Mouse (Mus musculus) lung, embryonic 14.5 days (tissue): Measurements from ENCODE around the gene Rbm19. TPM values are rescaled to one million over a fixed set of nuclear protein-coding genes. Genes with fewer than 3 reads are reported as not detected.

Experiments used
- ATAC-seq: fragments of 200-750 bp; cut with Nextera tagmentation; 2 replicates; pipeline ENCODE4 v1.8.0; 2017; ENCODE audit warnings: mild to moderate bottlenecking, moderate TSS enrichment, moderate library complexity; ENCODE audit not compliant: insufficient read depth
- DNase-seq: peaks from one replicate; pipeline ENCODE4 v3.0.0-alpha.2; 2015
- H3K27ac ChIP-seq: fragments of 300-500 bp; sonication (generic); 2 replicates; pipeline ENCODE4 v1.5.1; 2014; ENCODE audit warnings: low read depth, mild to moderate bottlenecking, moderate library complexity
- H3K27me3 ChIP-seq: fragments of 300-500 bp; sonication (generic); 2 replicates; pipeline ENCODE4 v1.6.1; 2014; ENCODE audit warnings: low read length, control low read depth; ENCODE audit not compliant: insufficient read depth
- H3K36me3 ChIP-seq: fragments of 300-500 bp; sonication (generic); 2 replicates; pipeline ENCODE4 v1.6.1; 2014; ENCODE audit warnings: control low read depth; ENCODE audit not compliant: insufficient read depth
- H3K4me1 ChIP-seq: fragments of 300-500 bp; sonication (generic); 2 replicates; pipeline ENCODE4 v1.6.1; 2014; ENCODE audit warnings: antibody characterized with exemption, control low read depth; ENCODE audit not compliant: insufficient read depth
- H3K4me2 ChIP-seq: fragments of 300-500 bp; sonication (generic); 2 replicates; pipeline ENCODE4 v1.6.1; 2014; ENCODE audit warnings: mild to moderate bottlenecking
- H3K4me3 ChIP-seq: fragments of 300-500 bp; sonication (generic); 2 replicates; pipeline ENCODE4 v1.5.1; 2014; ENCODE audit warnings: low read depth, low read length
- H3K9ac ChIP-seq: fragments of 300-500 bp; sonication (generic); 2 replicates; pipeline ENCODE4 v1.6.1; 2014
- H3K9me3 ChIP-seq: fragments of 300-500 bp; sonication (generic); 2 replicates; pipeline ENCODE4 v1.6.1; 2016; ENCODE audit warnings: low read depth, low read length, control low read depth
- CTCF ChIP-seq: IDR thresholded peaks from 2 replicates; pipeline ENCODE4 v1.5.1; 2016; ENCODE audit warnings: antibody characterized with exemption, low read depth
- WGBS: fragments of 180-500 bp; shearing (Covaris S2); extraction: QIAGEN DNeasy Blood & Tissue Kit; methylation state at CpG from one replicate; pipeline ENCODE4 v1.1.7; 2014; 5-methylcytosine and 5-hydroxymethylcytosine counted together
- polyA plus RNA-seq: library from polyadenylated mRNA; unstranded; fragments of >200 nt; fragmentation: Nextera tagmentation; extraction: Ambion mirVana; gene quantifications from 2 replicates; pipeline ENCODE4 v1.2.1, GENCODE M21; 2014

Rbm19 gene
- polyA plus RNA-seq, 1 experiment from 2014 or later = 23.0 TPM

- Histone ChIP-seq H3K4me1 (no peaks in the 10 kb centered on the region), H3K9ac (no peak overlapping the region), H3K4me2 (no peak overlapping the region), H3K27ac (no peak overlapping the region), H3K9me3 (no peaks in the 10 kb centered on the region), H3K27me3 (no peaks in the 10 kb centered on the region), H3K4me3 (no peak overlapping the region), H3K36me3 (no peaks in the 10 kb centered on the region)
- WGBS = 52% methylated on average over 9 of the region's 9 CpGs
- no peak for ATAC-seq
- no peak for TF ChIP-seq CTCF
- DNase-seq = no peak
These were observed 49.0 kb downstream of the Rbm19 start for GRCm38 (mm10) chr5:120165061-120165942.

DNA sequence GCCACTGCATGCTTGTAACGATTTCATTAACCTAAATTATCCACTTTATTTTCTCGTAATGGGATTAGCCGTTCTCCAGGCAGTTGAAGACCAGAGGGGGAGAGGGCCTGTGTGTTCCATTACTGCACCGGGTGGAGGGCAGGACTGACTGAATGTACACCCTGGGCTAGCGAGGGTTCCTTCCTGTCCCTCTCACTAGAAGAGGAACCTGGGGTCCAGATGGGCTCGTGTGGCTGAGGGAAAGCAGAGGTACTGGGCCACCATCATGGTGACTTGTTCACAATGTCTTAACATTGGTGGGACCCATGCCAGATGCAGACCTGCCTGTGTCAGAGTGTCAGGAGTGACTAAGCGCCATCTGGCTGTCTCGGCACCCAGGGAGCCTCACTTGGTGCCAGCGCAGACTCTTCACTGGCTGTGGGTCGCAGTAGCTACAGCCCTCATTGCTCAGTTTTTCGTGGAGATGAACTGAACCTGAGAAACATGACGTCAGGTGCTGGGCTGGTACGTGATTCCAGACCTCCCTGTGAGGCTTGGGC lies 51.6 kb downstream of the Rbm19 start:
- 80% methylated on average over 13 of the region's 13 CpGs for WGBS
- no peaks in the 10 kb centered on the region for H3K4me1 ChIP-seq
- no peaks in the 10 kb centered on the region for H3K36me3 ChIP-seq
- H3K27ac ChIP-seq = no peak overlapping the region
- H3K9ac ChIP-seq = no peak overlapping the region
- TF ChIP-seq CTCF = no peak
- H3K27me3 ChIP-seq = no peaks in the 10 kb centered on the region
- no peak overlapping the region for H3K4me2 ChIP-seq
- H3K9me3 ChIP-seq = no peaks in the 10 kb centered on the region
- DNase-seq (no peak), ATAC-seq (no peak)
- no peak overlapping the region for H3K4me3 ChIP-seq

DNA sequence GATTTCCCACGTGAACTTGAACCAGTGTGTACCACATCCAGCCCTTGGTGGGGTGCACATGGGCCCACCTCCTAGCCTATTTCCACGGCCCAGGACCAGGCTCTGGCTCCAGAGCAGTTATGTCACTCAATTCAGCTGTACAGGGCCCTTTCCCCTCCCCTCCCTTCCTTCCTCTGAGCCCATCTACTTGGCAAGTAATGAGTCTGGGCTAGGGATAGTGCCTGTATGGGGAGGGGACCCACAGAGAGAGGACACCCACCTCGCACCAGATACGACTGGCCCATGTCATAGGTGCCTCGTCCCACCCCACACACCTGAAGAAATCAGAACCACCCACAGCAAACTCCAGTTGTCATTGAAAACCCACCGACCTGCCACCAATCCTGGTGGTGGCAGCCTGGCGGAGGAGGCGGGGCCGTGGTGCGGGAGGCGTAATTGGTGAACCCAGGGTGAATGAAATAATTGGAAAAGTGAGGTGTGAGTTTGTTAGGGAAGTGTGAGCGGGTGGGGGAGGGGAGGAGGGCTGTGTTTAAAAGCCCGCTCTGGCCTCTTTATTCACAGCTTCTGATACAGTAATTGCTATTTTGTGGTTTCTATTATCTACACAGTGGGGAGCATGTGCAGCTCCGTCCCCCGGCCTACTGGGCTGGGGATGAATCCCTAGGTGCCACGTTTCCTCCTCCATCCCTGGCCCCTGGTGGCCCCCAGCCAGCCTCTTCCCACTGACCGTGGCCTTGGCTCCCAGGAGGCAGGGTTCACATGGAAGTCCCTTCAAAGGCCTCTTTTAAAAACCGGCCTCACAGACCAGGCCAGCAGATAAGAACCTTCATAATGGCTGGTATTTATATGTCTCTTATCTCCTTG lies 55.8 kb downstream of the Rbm19 start:
- no peak overlapping the region for H3K4me3 ChIP-seq
- H3K9me3 ChIP-seq = no peaks in the 10 kb centered on the region
- no peak for DNase-seq
- WGBS = 47% methylated on average over 18 of the region's 18 CpGs
- TF ChIP-seq CTCF = no peak
- no peaks in the 10 kb centered on the region for H3K4me1 ChIP-seq
- no peaks in the 10 kb centered on the region for H3K27me3 ChIP-seq
- ATAC-seq = no peak
- peaks cover 15% of the 10 kb centered on the region for H3K36me3 ChIP-seq
- no peak overlapping the region for H3K27ac ChIP-seq
- no peak overlapping the region for H3K4me2 ChIP-seq
- H3K9ac ChIP-seq = no peak overlapping the region

- Histone ChIP-seq H3K36me3 (peaks cover 15% of the 10 kb centered on the region), H3K4me1 (no peaks in the 10 kb centered on the region), H3K27ac (no peak overlapping the region), H3K9ac (no peak overlapping the region), H3K4me3 (no peak overlapping the region), H3K27me3 (no peaks in the 10 kb centered on the region), H3K4me2 (no peak overlapping the region), H3K9me3 (no peaks in the 10 kb centered on the region)
- ATAC-seq = no peak
- no peak for DNase-seq
- TF ChIP-seq CTCF = no peak
- 40% methylated on average over 8 of the region's 8 CpGs for WGBS
These were observed 56.5 kb downstream of the Rbm19 start for GRCm38 (mm10) chr5:120172729-120173101.

DNA sequence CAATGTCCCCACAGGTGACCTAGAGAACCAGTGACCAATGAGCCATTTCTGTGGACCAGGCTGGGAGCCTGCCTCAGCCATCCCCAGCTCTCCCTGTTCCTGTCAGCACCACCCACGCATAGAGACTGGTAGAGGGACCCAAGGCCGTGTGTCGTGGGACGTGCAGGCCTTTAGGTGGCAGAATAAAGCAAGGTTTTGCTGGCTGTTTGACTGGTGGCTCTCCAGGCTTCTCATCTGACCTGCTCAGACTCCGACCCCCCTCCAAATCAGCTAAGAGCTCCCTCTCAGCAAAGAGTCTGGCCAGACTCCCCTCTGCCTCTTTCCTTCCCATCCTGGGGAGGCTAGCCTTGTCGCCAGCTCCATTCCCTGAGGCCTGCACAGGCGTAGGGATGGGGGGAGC lies 58.1 kb downstream of the Rbm19 start:
- no peaks in the 10 kb centered on the region for H3K4me1 ChIP-seq
- TF ChIP-seq CTCF = no peak
- no peak overlapping the region for H3K4me3 ChIP-seq
- WGBS = 63% methylated on average over 7 of the region's 7 CpGs
- H3K9ac ChIP-seq = no peak overlapping the region
- no peak overlapping the region for H3K4me2 ChIP-seq
- H3K9me3 ChIP-seq = no peaks in the 10 kb centered on the region
- DNase-seq = no peak
- H3K27me3 ChIP-seq = no peaks in the 10 kb centered on the region
- no peak; the same call in 1 of the 2 replicates for ATAC-seq
- peaks cover 15% of the 10 kb centered on the region for H3K36me3 ChIP-seq
- H3K27ac ChIP-seq = no peak overlapping the region

- Histone ChIP-seq H3K4me2 (no peak overlapping the region), H3K9ac (no peak overlapping the region), H3K36me3 (peaks cover 15% of the 10 kb centered on the region), H3K27ac (no peak overlapping the region), H3K27me3 (no peaks in the 10 kb centered on the region), H3K4me3 (no peak overlapping the region), H3K9me3 (no peaks in the 10 kb centered on the region), H3K4me1 (no peaks in the 10 kb centered on the region)
- 85% methylated on average over 8 of the region's 8 CpGs for WGBS
- DNase-seq (no peak), ATAC-seq (no peak)
- TF ChIP-seq CTCF = no peak
These were observed 59.0 kb downstream of the Rbm19 start for GRCm38 (mm10) chr5:120175217-120175616.
